Mouse (Mus musculus) bone marrow macrophage, adult 2 months (primary cell): Measurements from ENCODE around the gene Fam222b.
"Not testable (repeated sequence)": the region's sequence is repeated elsewhere in the genome, so short reads cannot be mapped to it uniquely, and the experiment has no call there.

Source experiments
- CTCF ChIP-seq: IDR thresholded peaks from 2 replicates; pipeline ENCODE4 v1.5.1; 2012; ENCODE audit warnings: low read depth, mild to moderate bottlenecking, low read length, moderate library complexity
- POLR2A ChIP-seq: IDR thresholded peaks from 2 replicates; pipeline ENCODE4 v1.6.1; 2012; ENCODE audit warnings: mild to moderate bottlenecking, low read depth, low read length, borderline replicate concordance

GRCm38 (mm10) chr11:78135314-78135713 lies 40.9 kb downstream of the Fam222b start:
- TF ChIP-seq POLR2A, CTCF: not testable (repeated sequence)
